Mouse (Mus musculus) myocyte (in vitro differentiated cells): ENCODE data around the gene Fggy. TPM values are rescaled to one million over a fixed set of nuclear protein-coding genes. Genes with fewer than 3 reads are reported as not detected.
A peak's percentile ranks its signal among the peaks of the same experiment; 100 is the strongest.

Source experiments
- H3K27me3 ChIP-seq: one replicate; pipeline ENCODE4 v1.6.1; 2011; ENCODE audit not compliant: control insufficient read depth, insufficient read depth, insufficient read length
- H3K36me3 ChIP-seq: one replicate; pipeline ENCODE4 v1.6.1; 2011; ENCODE audit not compliant: control insufficient read depth, insufficient read depth
- H3K4me2 ChIP-seq: one replicate; pipeline ENCODE4 v1.6.1; 2011; ENCODE audit warnings: low read depth, control low read depth
- H3K4me3 ChIP-seq: one replicate; pipeline ENCODE4 v1.5.1; 2011; ENCODE audit warnings: mild to moderate bottlenecking, control low read depth, moderate library complexity
- H3K79me2 ChIP-seq: one replicate; pipeline ENCODE4 v1.6.1; 2011; ENCODE audit not compliant: control insufficient read depth, insufficient read depth
- H3ac ChIP-seq: one replicate; pipeline ENCODE4 v1.6.1; 2011; ENCODE audit not compliant: control insufficient read depth, insufficient read length
- CEBPB ChIP-seq: IDR thresholded peaks from 2 replicates; pipeline ENCODE4 v1.6.1; 2011; ENCODE audit warnings: mild to moderate bottlenecking, moderate library complexity; ENCODE audit not compliant: poor library complexity, insufficient read depth, severe bottlenecking
- E2F4 ChIP-seq: IDR thresholded peaks from one replicate; pipeline ENCODE4 v1.6.1; 2011; ENCODE audit warnings: mild to moderate bottlenecking, control low read depth, moderate library complexity; ENCODE audit not compliant: insufficient read depth
- MAX ChIP-seq: IDR thresholded peaks from one replicate; pipeline ENCODE4 v1.6.1; 2011; ENCODE audit warnings: low read depth, mild to moderate bottlenecking, control low read depth
- MYOD1 ChIP-seq, 3 experiments: IDR thresholded peaks; one replicate each; pipeline ENCODE4 v1.6.1; 2011; ENCODE audit warnings: control low read depth in 2 of 3, low read depth in 2 of 3, mild to moderate bottlenecking in 2 of 3, moderate library complexity in 1 of 3; ENCODE audit not compliant: insufficient read length in 2 of 3, control insufficient read depth in 1 of 3
- MYOG ChIP-seq, 3 experiments: IDR thresholded peaks; one replicate each; pipeline ENCODE4 v1.6.1; 2011; ENCODE audit warnings: control low read depth in 2 of 3, low read depth in 2 of 3, mild to moderate bottlenecking in 2 of 3; ENCODE audit not compliant: insufficient read length in 2 of 3, control insufficient read depth in 1 of 3, insufficient read depth in 1 of 3
- POLR2A ChIP-seq: IDR thresholded peaks from one replicate; pipeline ENCODE4 v1.6.1; 2011; ENCODE audit warnings: low read depth, mild to moderate bottlenecking, control low read depth, moderate library complexity; ENCODE audit not compliant: insufficient read length
- POLR2AphosphoS2 ChIP-seq: IDR thresholded peaks from one replicate; pipeline ENCODE4 v1.6.1; 2011; ENCODE audit warnings: low read depth, control low read depth; ENCODE audit not compliant: insufficient read length
- REST ChIP-seq: IDR thresholded peaks from one replicate; pipeline ENCODE4 v1.6.1; 2011; ENCODE audit warnings: mild to moderate bottlenecking, control low read depth, moderate library complexity; ENCODE audit not compliant: insufficient read depth, insufficient read length
- SRF ChIP-seq: IDR thresholded peaks from one replicate; pipeline ENCODE4 v1.6.1; 2011; ENCODE audit warnings: low read depth; ENCODE audit not compliant: control insufficient read depth, insufficient read length
- TCF12 ChIP-seq: IDR thresholded peaks from one replicate; pipeline ENCODE4 v1.6.1; 2011; ENCODE audit warnings: mild to moderate bottlenecking, control low read depth; ENCODE audit not compliant: poor library complexity, insufficient read depth, severe bottlenecking
- TCF3 ChIP-seq: IDR thresholded peaks from one replicate; pipeline ENCODE4 v1.6.1; 2011; ENCODE audit warnings: low read depth, control low read depth; ENCODE audit not compliant: insufficient read length
- USF1 ChIP-seq: IDR thresholded peaks from one replicate; pipeline ENCODE4 v1.6.1; 2011; ENCODE audit warnings: low read depth, mild to moderate bottlenecking, control low read depth, moderate library complexity
- polyA plus RNA-seq: library from polyadenylated mRNA; unstranded; fragments of >200 nt; fragmentation: generic; extraction: Trizol; gene quantifications from one replicate; pipeline ENCODE4 v1.2.1, GENCODE M21; 2012; ENCODE audit warnings: missing spikeins

The Fggy gene
- polyA plus RNA-seq, 1 experiment = 12.7 TPM

GRCm38 (mm10) chr4:95611390-95611789 lies 54.1 kb downstream of the Fggy start:
- H3K36me3 ChIP-seq = no peaks in the 10 kb centered on the region
- H3ac ChIP-seq = no peak overlapping the region
- H3K4me2 ChIP-seq = peak overlapping the region; percentile 35
- H3K27me3 ChIP-seq = no peaks in the 10 kb centered on the region
- no peak for TF ChIP-seq E2F4
- no peak for TF ChIP-seq TCF3
- peak; percentile 12 to 74 (median 34) for TF ChIP-seq MYOG (IDR thresholded peaks at IDR 0.05; ENCODE audit: control insufficient read depth in 1 of 3, insufficient read depth in 1 of 3, insufficient read length in 2 of 3, low read depth in 2 of 3)
- no peak for TF ChIP-seq SRF
- no peak for TF ChIP-seq POLR2A
- no peak for TF ChIP-seq REST
- TF ChIP-seq POLR2AphosphoS2 = no peak
- TF ChIP-seq USF1 = no peak
- peak; percentile 46 for TF ChIP-seq TCF12
- TF ChIP-seq CEBPB = no peak
- TF ChIP-seq MYOD1 (IDR thresholded peaks at IDR 0.05; ENCODE audit: control insufficient read depth in 1 of 3, insufficient read length in 2 of 3, low read depth in 2 of 3) = peak in 2 of 3 experiments; percentile 44 to 66
- no peak for TF ChIP-seq MAX
- H3K4me3 ChIP-seq = no peak overlapping the region
- H3K79me2 ChIP-seq = no peaks in the 10 kb centered on the region

GRCm38 (mm10) chr4:95621046-95621445 lies 63.7 kb downstream of the Fggy start:
- no peaks in the 10 kb centered on the region for H3K36me3 ChIP-seq
- no peak overlapping the region for H3ac ChIP-seq
- H3K4me2 ChIP-seq = no peak overlapping the region
- H3K79me2 ChIP-seq = no peaks in the 10 kb centered on the region
- TF ChIP-seq POLR2A (no peak), MAX (no peak), MYOG (IDR thresholded peaks at IDR 0.05; ENCODE audit: control insufficient read depth in 1 of 3, insufficient read depth in 1 of 3, insufficient read length in 2 of 3, low read depth in 2 of 3) (peak in 2 of 3 experiments; percentile 37 to 55), TCF12 (no peak), CEBPB (no peak), SRF (no peak), USF1 (no peak), TCF3 (no peak), REST (no peak), POLR2AphosphoS2 (no peak), MYOD1 (IDR thresholded peaks at IDR 0.05; ENCODE audit: control insufficient read depth in 1 of 3, insufficient read length in 2 of 3, low read depth in 2 of 3) (peak in 2 of 3 experiments; percentile 10 to 44), E2F4 (no peak)
- no peaks in the 10 kb centered on the region for H3K27me3 ChIP-seq
- no peak overlapping the region for H3K4me3 ChIP-seq

GRCm38 (mm10) chr4:95624696-95625095 lies 67.4 kb downstream of the Fggy start:
- H3K36me3 ChIP-seq = no peaks in the 10 kb centered on the region
- TF ChIP-seq POLR2A (no peak), SRF (no peak), MYOG (IDR thresholded peaks at IDR 0.05; ENCODE audit: control insufficient read depth in 1 of 3, insufficient read depth in 1 of 3, insufficient read length in 2 of 3, low read depth in 2 of 3) (no peak), TCF12 (no peak), POLR2AphosphoS2 (no peak), USF1 (no peak), REST (no peak), E2F4 (no peak), CEBPB (no peak), MYOD1 (IDR thresholded peaks at IDR 0.05; ENCODE audit: control insufficient read depth in 1 of 3, insufficient read length in 2 of 3, low read depth in 2 of 3) (no peak), MAX (no peak), TCF3 (no peak)
- peak overlapping the region; percentile 0 for H3K4me2 ChIP-seq
- H3K27me3 ChIP-seq = no peaks in the 10 kb centered on the region
- H3K79me2 ChIP-seq = no peaks in the 10 kb centered on the region
- no peak overlapping the region for H3K4me3 ChIP-seq
- H3ac ChIP-seq = no peak overlapping the region

GRCm38 (mm10) chr4:95625651-95626050 lies 68.3 kb downstream of the Fggy start:
- H3K4me3 ChIP-seq = no peak overlapping the region
- no peaks in the 10 kb centered on the region for H3K36me3 ChIP-seq
- H3K4me2 ChIP-seq = no peak overlapping the region
- H3ac ChIP-seq = no peak overlapping the region
- no peaks in the 10 kb centered on the region for H3K27me3 ChIP-seq
- TF ChIP-seq TCF3 = no peak
- TF ChIP-seq MAX = no peak
- no peak for TF ChIP-seq E2F4
- TF ChIP-seq CEBPB = no peak
- no peak for TF ChIP-seq MYOG (IDR thresholded peaks at IDR 0.05; ENCODE audit: control insufficient read depth in 1 of 3, insufficient read depth in 1 of 3, insufficient read length in 2 of 3, low read depth in 2 of 3)
- no peak for TF ChIP-seq POLR2AphosphoS2
- no peak for TF ChIP-seq MYOD1 (IDR thresholded peaks at IDR 0.05; ENCODE audit: control insufficient read depth in 1 of 3, insufficient read length in 2 of 3, low read depth in 2 of 3)
- no peaks in the 10 kb centered on the region for H3K79me2 ChIP-seq

GRCm38 (mm10) chr4:95626186-95626585 lies 68.9 kb downstream of the Fggy start:
- H3K4me2 ChIP-seq = no peak overlapping the region
- no peak overlapping the region for H3ac ChIP-seq
- no peak overlapping the region for H3K4me3 ChIP-seq
- H3K27me3 ChIP-seq = no peaks in the 10 kb centered on the region
- no peaks in the 10 kb centered on the region for H3K79me2 ChIP-seq
- TF ChIP-seq CEBPB (no peak), POLR2AphosphoS2 (no peak)
- no peaks in the 10 kb centered on the region for H3K36me3 ChIP-seq
